Mouse (Mus musculus) heart, postnatal 36 days (tissue): ENCODE results near the gene Kcnk12. TPM values are rescaled to one million over a fixed set of nuclear protein-coding genes. Genes with fewer than 3 reads are reported as not detected.

Source experiments
- DNase-seq, 2 experiments: peaks; one replicate each; pipeline ENCODE4 v3.0.0; 2021 to 2022
- intact Hi-C: fragments of 180-260 bp; cut with DNase I; formaldehyde crosslinking; loops from one replicate; pipeline ENCODE4 v1.15.1; 2025
- total RNA-seq, 2 experiments: library from RNA; stranded (reverse); gene quantifications; 2 replicates each; pipeline ENCODE4 v1.2.3; 2021

The Kcnk12 gene
- total RNA-seq, 2 experiments from 2014 or later = not detected

- no peak for DNase-seq
- intact Hi-C loops = no loop called here
Measured at GRCm38 (mm10) chr17:87787711-87788110, 10.1 kb downstream of the Kcnk12 start.

DNA sequence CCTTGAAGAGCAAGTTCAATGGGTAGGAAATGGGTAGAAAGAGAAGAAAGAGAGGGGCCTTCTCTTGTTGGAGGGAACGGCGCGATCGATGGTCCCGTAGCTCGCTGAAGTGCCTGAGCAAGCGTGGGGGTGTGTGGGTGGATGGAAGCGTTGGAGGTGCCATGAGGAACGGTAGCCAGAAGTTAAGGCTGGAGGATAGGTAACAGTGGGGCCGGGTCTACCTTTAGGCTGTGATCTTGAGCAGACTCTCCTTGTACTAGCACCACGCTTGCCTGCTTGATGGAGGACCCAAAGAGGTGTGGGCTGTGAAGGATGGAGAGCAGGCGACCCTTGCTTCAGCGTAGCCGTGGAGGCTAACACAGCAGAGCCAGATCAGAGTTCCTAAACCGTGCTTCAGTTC is 12.1 kb downstream of the Kcnk12 start:
- intact Hi-C loops = no loop called here
- no peak for DNase-seq

DNA sequence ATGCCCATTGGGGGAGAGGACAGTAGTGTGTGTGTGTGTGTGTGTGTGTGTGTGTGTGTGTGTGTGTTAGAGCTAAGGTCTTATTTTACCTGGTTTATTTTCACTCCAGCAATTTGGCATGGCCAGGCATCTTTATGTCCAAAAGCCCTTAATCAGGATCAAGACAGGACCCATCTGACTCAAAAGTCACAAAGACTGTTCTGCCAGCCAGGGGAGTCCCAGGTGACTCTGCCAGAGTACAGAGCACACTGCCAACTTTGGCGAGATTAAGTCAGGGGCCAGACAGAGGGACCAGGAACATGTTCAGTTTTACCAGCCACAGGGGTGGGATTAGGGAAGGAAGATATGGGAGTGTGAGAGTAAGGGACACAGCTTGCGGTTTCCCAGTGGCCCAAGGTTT is 12.9 kb downstream of the Kcnk12 start:
- intact Hi-C loops = no loop called here
- no peak for DNase-seq

DNA sequence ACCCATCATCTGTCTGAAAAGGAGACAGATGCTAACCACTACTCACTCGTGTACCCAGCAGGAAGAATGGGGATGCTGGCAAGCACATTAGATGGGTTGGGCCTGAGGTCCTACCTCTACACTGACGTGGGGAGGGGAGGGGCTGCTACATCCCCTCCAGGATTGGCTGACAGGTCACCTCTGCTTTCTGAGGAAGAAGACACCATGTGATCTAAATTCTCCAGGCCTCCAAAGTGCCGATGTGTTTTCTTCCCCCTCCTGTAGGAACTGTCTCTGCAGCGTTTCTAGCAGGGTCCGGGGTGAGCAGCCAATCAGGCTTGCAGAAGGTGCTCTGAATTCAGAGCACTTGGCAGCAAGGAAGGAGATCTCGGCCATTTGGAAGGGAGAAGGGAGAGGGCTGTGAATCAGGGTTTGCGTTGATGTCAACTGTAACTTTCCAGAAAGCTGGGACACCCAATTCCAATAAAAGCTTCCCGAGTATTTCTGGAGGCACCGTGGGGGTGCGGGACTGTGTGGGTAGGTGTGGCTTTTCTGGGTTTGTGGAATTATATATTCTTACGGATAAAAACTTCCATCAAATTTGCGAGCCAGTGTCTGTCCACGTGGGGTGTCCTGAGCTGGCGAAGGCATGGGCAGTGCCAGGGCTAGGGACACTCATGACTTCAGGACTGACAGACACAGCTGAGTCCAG is 13.5 kb downstream of the Kcnk12 start:
- no peak for DNase-seq
- intact Hi-C loops = no loop called here

- DNase-seq = no peak
- intact Hi-C loops = no loop called here
Measured at GRCm38 (mm10) chr17:87781244-87781643, 16.6 kb downstream of the Kcnk12 start.

DNA sequence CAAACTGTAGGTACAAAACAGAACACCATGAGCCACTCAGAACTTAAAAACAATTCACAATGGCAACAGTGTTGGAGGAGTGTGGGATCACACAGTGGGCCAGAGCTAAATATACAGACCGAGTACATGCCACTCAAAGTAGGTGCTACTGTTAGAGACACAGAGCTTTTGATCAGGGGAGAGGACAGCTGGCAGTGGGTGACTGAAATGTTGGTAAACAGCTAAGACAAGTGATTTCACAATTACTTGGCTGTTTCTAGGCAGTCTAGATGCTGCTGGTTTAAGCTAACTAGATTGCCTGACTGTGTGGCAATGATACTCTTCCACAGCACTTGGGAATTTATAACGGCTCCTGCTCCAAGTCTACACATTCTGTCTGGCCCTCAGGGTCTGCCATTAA is 17.6 kb downstream of the Kcnk12 start:
- intact Hi-C loops = no loop called here
- no peak for DNase-seq

- DNase-seq = no peak
- intact Hi-C loops = no loop called here
Measured at GRCm38 (mm10) chr17:87774982-87775381, 22.8 kb downstream of the Kcnk12 start.

- DNase-seq = no peak
- intact Hi-C loops = no loop called here
Measured at GRCm38 (mm10) chr17:87773175-87773574, 24.6 kb downstream of the Kcnk12 start.

DNA sequence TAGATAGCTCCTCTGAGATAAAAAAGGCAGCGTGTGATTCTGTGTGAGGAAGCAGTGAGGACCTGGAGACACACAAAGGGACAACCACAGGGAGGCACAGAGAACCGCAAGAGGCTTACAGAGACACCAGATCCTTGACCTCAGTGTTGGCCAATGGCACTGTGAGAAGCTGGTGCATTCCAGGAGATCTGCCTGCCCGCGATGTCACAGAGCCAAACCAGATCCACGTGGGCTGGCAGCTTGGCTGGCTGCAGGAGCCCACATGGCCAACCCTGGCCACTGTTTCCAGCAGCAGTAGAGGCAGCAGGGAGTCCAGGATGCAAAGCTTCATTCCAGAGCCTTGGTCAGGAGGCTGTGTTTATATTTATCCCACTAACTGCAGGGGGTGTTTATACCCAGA is 27.0 kb downstream of the Kcnk12 start:
- intact Hi-C loops = no loop called here
- DNase-seq = no peak

DNA sequence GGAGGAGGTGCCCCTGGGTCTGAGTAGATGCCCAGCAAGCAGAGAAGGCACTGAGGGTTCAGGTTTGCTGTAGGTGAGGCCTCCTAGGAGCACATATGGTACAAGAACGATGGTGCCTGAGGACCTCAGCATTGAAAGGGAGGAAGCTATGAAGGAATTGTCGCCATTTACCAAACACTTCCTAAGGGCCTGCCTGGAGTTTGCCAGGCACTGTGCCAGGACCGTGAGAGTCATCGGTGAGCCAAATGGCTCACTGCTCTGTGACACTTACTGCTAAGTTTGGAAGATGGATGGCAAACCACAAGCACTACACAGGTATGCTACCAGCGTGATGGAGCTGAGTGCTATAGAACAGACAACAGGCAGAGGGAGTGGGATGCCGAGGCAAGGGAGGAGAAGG is 30.9 kb downstream of the Kcnk12 start:
- intact Hi-C loops = no loop called here
- DNase-seq = no peak

GRCm38 (mm10) chr17:87765031-87765430 is 32.8 kb downstream of the Kcnk12 start:
- no peak for DNase-seq
- intact Hi-C loops = no loop called here

DNA sequence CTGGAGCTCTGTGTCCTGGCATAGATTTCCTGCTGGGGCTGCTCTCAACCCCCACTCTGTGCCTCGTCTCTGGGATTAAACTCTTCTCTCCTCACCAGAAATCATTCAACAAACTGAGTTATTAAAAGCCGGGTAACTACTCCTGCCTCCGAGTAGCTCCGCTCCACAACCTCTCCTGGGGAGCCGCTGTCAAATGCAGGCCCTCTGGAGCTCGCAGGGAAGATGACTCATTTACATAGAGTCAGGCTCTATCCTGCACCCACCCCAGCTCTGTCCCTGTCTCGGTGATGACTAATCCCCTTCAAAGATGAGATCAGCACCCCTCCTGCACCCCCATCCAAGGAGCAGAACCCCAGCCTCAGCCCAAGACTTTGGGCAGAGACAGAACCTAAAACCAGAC is 34.6 kb downstream of the Kcnk12 start:
- DNase-seq = no peak
- intact Hi-C loops = no loop called here

- no peak for DNase-seq
- intact Hi-C loops = no loop called here
Measured at GRCm38 (mm10) chr17:87760315-87760714, 37.5 kb downstream of the Kcnk12 start.

DNA sequence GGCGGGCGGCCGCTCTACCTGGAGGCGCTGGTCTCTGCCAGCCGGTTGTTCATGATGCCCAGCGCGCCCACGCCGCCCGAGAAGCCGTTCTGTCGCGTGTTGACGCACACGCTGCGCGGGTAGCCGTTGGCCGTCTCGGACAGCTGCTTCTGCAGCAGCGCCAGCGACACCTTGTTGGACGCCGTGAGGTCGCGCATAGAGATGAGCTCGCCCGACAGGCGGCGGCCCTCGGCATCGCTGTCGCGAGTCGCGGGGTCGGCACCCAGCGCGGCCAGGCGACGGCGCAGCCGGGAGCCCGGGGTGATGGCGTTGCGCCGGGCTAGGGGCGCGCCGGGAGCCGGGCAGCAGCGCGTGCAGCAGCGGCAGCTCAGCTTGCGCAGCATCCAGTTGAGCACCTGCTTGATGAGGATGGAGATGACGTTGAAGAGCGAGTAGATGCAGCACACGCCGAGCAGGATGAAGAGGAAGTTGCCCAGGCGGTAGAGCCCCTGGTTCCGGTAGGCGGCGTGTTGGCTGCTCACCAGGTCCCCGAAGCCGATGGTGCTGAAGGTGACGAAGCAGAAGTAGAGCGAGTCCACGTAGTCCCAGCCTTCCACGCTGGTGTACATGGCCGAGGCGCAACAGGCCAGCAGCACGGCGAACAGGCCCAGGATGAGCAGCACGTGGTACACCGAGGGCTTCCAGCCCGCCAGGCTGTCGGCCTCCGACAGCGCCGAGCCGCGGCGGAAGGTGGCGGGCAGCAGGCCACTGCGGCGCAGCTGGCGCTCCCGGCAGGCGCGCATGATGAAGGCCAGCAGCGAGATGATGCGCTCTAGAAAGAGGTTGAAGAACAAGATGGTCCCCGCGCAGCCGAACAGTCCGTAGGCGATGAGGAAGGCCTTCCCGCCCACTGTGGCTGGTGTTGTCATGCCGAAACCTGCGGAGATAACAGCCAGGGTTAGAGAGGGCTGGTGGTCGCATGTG is 51.6 kb downstream of the Kcnk12 start:
- peak; percentile 14 for DNase-seq
- intact Hi-C loops = no loop called here

GRCm38 (mm10) chr17:87744985-87745925 is 52.5 kb downstream of the Kcnk12 start:
- intact Hi-C loops = no loop called here
- DNase-seq = no peak

DNA sequence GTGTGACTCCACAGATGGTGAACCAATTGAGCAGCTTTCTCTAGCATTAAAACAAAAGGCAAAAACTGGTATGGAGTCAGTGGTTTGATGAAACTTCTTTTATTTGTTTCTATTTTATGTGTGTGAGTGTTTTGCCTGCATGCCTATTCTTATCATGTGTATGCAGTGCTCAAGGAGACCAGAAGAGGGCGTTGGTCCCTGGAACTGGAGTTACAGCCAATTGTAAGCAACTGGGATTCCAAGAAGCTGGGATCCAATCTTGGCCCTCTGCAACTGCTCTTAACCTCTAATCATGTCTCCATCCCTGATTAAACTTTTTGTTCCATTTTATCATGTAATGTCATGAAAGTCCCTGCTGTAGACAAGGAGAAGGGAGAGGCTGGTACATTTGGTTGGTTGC is 58.0 kb downstream of the Kcnk12 start:
- no peak for DNase-seq
- intact Hi-C loops = no loop called here

DNA sequence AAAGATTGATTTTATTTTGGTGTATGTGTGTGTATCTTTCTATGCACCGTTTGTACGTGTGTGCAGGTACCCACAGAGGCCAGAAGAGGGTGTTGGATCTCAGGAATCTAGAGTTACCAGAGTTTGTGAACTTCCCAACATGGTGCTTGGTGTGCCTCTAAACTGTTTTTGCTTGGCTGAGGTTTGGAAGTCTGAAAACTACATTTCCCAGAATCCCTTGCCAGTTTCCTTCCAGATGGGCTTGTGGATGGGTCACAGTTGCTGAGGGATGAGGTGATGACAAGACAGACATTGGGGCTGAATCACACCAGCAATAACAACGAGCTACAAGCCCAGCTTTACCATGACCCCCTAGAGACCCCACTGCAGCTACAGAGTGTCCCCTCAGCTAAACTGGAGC is 60.6 kb downstream of the Kcnk12 start:
- DNase-seq = no peak
- intact Hi-C loops = no loop called here

DNA sequence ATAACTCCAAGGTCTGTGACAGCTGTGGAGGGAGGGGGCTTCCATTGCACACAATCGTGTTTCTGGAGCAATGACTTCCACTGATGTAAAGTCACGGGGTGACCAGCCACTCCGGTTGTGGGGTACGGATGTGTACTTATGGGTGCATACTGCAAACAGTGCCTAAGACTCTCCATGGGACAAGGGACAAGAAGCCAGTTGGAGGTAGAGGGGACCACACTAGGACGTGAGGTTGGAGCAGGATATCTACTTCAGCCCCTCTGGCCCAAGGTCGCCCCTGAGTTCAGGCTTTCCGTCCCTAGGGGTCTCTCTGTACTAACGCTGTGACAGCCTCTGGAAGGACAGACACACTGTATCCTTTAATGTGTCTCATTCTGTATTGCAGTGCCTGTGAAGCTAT is 63.3 kb downstream of the Kcnk12 start:
- intact Hi-C loops = no loop called here

DNA sequence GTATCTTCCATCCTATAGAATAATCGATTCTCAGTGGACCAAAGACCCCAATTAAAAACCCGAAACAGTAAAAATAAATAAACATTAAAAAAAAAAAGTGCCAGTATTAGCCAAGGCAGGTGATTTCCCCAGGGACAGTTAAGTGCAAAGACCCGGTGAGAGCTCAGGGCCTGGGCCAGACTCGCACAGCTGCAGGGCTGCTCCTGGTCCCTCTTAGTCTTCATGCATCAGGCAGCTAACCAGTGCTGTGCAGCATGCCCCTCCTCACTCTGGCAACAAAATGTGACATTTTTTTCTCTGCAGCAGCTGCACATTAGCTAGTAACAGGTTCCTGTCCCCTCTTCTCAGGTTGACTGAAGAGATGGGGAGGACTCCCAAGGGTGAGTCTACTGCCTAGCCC is 65.8 kb downstream of the Kcnk12 start:
- intact Hi-C loops = no loop called here
- no peak for DNase-seq

More for the DNA sequence above, 63.3 kb downstream of the Kcnk12 start:
- DNase-seq = no peak

DNA sequence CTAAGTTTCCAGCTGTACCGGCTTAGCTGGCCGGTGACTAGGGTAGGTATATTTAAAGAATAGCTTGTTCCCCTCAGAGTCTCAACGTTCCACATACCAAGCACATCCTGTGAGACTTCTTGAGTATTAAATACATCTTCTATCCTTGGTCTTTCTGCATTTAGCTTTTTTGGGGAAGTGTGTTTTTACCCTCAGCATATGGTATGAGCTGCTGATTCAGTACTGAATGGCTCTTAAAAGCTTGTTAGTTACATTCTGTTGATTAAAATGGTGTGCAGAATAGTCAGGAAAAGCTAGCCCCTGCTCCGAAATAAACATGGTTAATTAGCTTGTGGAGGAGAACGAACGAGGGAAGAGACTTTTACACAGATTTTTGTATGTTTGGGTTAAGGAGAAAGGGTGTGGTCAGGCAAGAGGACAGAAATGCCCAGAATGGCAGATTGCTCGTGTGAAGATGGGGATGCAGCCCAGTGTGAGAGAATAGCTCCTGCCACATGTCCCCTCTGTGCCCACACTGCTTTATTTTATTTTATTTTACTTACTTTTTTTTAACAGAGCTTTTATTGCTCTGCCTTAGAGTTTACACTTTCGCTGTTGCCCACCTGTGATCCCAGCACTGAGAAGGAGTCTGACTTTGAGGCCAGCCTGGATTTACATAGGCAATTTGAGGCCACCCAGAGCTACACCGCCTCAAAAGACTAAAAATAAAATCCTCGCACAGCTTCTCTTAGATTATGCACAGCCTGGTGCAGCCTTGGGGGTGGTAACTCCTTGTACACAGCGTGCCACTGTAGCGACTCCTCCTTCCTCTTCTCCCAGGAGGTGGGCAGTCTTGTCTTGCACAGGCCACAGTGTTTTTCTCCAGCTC is 71.1 kb downstream of the Kcnk12 start:
- no peak for DNase-seq
- intact Hi-C loops = no loop called here
